ENCODE assay signal across 18 mouse cellular contexts in the genomic region with DNA sequence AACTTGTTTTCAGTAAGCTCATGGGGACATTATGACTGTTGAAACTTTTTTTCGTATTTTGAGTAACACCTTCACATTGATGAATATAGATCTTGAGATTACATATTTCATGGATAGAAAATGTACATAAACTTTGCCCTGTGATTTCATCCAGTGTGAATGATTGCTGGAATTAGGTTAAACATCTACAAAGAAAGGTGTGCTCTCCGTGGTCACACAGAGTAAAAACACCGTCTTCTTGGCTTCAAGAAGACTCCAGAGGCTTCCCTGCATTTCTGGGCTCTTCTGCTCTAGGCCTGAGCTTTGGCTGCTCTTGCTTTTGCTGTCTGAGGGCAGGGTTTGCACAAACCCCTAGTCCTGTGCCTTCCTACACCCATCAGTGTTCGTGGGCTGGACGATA.
DNase-seq lines count a peak whose midpoint lies in the region; TF ChIP-seq lines count a peak whose summit lies in the region.
"Had no signal": no experiment of that assay in that cellular context is flagged by ENCODE, and none has a peak within 500 bp of the region (broad histone marks: within the 10 kb centered on the region; RNA-seq: fewer than 3 reads in every experiment).

No protein-coding gene starts in this region.

- no peak overlapping the region for H3K27ac ChIP-seq in kidney, adult 2 months (ENCODE audit: insufficient read depth, low read depth, low read length)
- H3K27ac ChIP-seq: embryonic facial prominence, embryonic 12.5 days; embryonic facial prominence, embryonic 15.5 days; gastrocnemius, adult 2 months; hindbrain, embryonic 12.5 days had no signal

- no peaks in the 10 kb centered on the region for H3K4me1 ChIP-seq in kidney, adult 2 months (ENCODE audit: control insufficient read depth, insufficient read depth, low read length)
- H3K4me1 ChIP-seq: embryonic facial prominence, embryonic 12.5 days; embryonic facial prominence, embryonic 15.5 days had no signal

- no peak for TF ChIP-seq POLR2A in kidney, adult 2 months (IDR thresholded peaks at IDR 0.05; ENCODE audit: low read depth, low read length)

- DNase-seq in kidney, adult 2 months, result peak; percentile 58
- no peak for DNase-seq in kidney, postnatal 10 days
- DNase-seq in kidney, postnatal 36 days, result peak; percentile 18 to 20
- no peak for DNase-seq in kidney, adult 11 months
- DNase-seq in yolk sac, embryonic 10.5 days (ENCODE audit: low spot score), result peak; percentile 37
- DNase-seq in right cerebral cortex, postnatal 10 days (ENCODE audit: low spot score in 2 of 2), result no peak
- DNase-seq: adrenal gland, adult 2 months; adrenal gland, postnatal 14 days; cerebellum, adult 11 months; cerebellum, adult 2 months; cerebellum, adult 9-11 months; cerebellum, postnatal 25 days; forebrain, postnatal 0 days; gastrocnemius, adult 2 months; gastrocnemius, postnatal 14 days had no signal

- H3K36me3 ChIP-seq in kidney, adult 2 months (ENCODE audit: control insufficient read depth, insufficient read depth, low read length), result no peaks in the 10 kb centered on the region; the same call in none of the 2 replicates

- H3K4me3 ChIP-seq in kidney, adult 2 months (ENCODE audit: insufficient read depth, low read depth, low read length), result no peak overlapping the region
- H3K4me3 ChIP-seq: embryonic facial prominence, embryonic 12.5 days; embryonic facial prominence, embryonic 15.5 days; gastrocnemius, adult 2 months; hindbrain, embryonic 12.5 days had no signal

- WGBS in kidney, adult 2 months, result 76% methylated on average over 5 of the region's 5 CpGs

- H3K27me3 ChIP-seq in kidney, adult 2 months (replicated peaks; ENCODE audit: control insufficient read depth, insufficient read depth, low read length), result no peaks in the 10 kb centered on the region
- H3K27me3 ChIP-seq: embryonic facial prominence, embryonic 12.5 days; embryonic facial prominence, embryonic 15.5 days; hindbrain, embryonic 12.5 days had no signal

- TF ChIP-seq CTCF in kidney, adult 2 months (conservative IDR thresholded peaks at IDR 0.05; ENCODE audit: insufficient read depth, insufficient read length, low read depth, low read length), result no peak

Comparison
In these comparisons a context has a peak if more than half of its experiments do, and no peak if none do; other contexts are left out.
1. DNase-seq: peak in kidney, adult 2 months (single experiment), kidney, postnatal 36 days (2 of 2) and yolk sac, embryonic 10.5 days (single experiment); none in kidney, postnatal 10 days (single experiment), kidney, adult 11 months (single experiment) and right cerebral cortex, postnatal 10 days (0 of 2).